Mouse (Mus musculus) frontal cortex, adult (tissue): ENCODE measurements around the gene Pkd1l2.

ENCODE experiments used
- ATAC-seq: cut with Nextera tagmentation; 2 replicates; pipeline ENCODE4 v1.9.2; 2017; ENCODE audit warnings: mild to moderate bottlenecking, moderate library complexity, mixed read lengths; ENCODE audit not compliant: low TSS enrichment

Gene Pkd1l2

GRCm38 (mm10) chr8:116975066-116975465, 107.2 kb downstream of the Pkd1l2 start:
- no peak for ATAC-seq

DNA sequence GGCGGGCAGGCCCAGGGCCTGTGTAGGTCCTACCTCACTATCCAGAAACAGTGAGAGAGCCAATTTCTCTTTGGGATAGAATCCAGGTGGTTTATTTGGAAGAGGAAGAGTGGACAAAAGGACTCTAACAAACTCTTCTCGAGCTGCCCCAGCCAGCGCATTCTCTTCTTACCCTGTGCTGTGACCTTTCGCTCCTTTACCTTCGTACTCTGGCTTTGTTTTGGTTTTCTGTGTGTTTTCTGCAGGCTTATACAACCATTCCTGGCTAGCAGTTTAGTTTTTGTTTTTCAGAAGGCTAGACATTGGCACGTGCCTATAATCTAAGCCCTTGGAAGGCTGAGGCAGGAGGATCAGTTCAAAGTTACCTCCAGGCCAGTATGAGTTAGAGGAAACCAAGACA, 112.7 kb downstream of the Pkd1l2 start:
- no peak for ATAC-seq

GRCm38 (mm10) chr8:116954415-116954814, 127.8 kb downstream of the Pkd1l2 start:
- peak; percentile 95 for ATAC-seq

GRCm38 (mm10) chr8:116952428-116952827, 129.8 kb downstream of the Pkd1l2 start:
- no peak for ATAC-seq

- ATAC-seq: no peak
These were observed 130.5 kb downstream of the Pkd1l2 start for GRCm38 (mm10) chr8:116951778-116952177.

DNA sequence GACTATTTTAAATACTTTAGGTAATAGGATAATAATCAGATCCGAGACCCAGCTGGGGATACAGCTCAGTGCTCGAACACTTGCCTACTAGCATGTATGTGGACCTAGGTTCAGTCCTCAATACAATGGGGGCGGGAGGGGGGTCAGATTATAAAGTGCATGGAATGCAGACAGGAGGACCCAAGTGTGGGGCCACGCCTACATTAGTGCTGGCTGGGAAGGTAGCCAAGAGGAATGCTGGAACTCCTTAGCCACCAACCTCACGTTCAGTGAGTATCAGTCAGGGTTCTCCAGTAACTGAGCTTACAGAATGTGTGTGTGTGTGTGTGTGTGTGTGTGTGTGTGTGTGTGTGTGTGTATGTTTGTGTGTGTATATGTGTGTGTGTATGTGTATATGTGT, 130.9 kb downstream of the Pkd1l2 start:
- no peak for ATAC-seq

DNA sequence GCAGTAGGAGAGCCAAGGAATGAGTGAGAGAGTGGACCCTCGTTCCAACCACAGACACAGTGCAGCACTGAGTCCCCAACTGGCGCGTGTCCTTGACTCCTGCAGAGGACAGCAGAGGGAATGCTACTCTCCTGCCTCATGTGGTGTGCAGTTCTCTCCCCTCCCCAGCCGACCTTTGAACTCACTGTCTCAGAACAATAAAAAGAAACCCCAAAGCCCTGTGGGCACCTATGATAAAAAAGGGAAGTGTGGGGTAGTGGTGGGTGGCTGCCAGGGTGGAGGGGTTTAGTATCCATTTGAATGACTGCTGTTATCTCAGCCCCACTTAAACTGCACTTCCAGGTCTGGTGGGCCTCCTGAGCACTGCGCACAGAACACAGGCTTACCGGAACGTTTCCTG, 134.7 kb downstream of the Pkd1l2 start:
- no peak for ATAC-seq

DNA sequence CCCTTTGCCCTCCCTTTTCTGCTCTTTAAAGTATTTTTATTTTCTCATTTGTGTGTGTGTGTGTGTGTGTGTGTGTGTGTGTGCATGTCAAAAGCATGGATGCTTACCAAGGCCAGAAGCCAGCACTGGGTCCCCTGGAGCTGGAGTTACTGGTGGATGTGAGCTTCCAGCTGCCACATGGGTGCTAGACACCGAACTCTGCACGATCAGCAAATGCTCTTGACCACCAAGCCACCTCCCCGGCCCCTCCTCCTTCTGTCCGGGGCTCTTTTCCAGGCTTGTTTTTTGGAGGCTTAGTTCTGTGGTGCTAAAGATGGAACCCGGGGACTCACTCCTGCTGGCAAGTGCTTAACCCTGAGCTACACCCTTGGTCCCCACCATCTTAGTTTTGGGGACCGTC, 135.4 kb downstream of the Pkd1l2 start:
- ATAC-seq: no peak

- ATAC-seq: peak; percentile 74
These were observed 135.9 kb downstream of the Pkd1l2 start for GRCm38 (mm10) chr8:116946268-116946838.
